Mouse (Mus musculus): ENCODE data around the gene Chit1. TPM values are rescaled to one million over a fixed set of nuclear protein-coding genes. Genes with fewer than 3 reads are reported as not detected.

Chit1 gene
- total and polyA plus RNA-seq, 3 experiments: not detected

DNA sequence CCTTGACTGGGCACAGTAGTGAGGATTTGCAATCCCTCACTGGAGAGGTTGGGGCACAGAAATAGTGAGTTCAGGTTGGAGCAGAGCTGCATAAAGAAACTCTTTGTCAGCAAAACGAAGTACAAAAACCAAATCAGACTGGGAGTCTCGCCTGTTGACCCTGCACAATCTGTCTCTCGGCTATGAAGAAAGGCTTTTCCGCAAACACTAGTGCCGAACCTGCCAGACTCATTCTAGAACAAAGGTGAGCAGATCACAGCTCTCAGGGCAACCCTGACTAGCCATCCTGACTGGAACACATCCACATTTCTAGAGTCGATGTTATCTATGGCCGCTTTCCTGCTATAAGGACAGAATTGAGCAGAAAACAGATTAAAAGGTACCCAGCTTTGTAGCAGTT lies 62.0 kb downstream of the Chit1 start:
- TF ChIP-seq TAL1 (conservative IDR thresholded peaks at IDR 0.05; ENCODE audit: low read depth, low read length): no peak
- TF ChIP-seq POLR2AphosphoS5 (IDR thresholded peaks at IDR 0.05; ENCODE audit: insufficient replicate concordance, low read depth, low read length): no peak
- no peak for TF ChIP-seq CTCF (IDR thresholded peaks at IDR 0.05; ENCODE audit: low read depth, low read length)
- no peak for TF ChIP-seq GATA1 (IDR thresholded peaks at IDR 0.05; ENCODE audit: borderline replicate concordance, low read length)
- TF ChIP-seq GATA2 (IDR thresholded peaks at IDR 0.05; ENCODE audit: borderline replicate concordance, low read depth, low read length): no peak
- ATAC-seq (ENCODE audit: extremely low read depth, insufficient number of reproducible peaks, low FRiP score, poor library complexity, severe bottlenecking): no peak
- peaks cover 33% of the 10 kb centered on the region for H3K27me3 ChIP-seq (ENCODE audit: insufficient read depth, low read length)
- no peaks in the 10 kb centered on the region for H3K36me3 ChIP-seq (replicated peaks)
- H3K4me3 ChIP-seq (ENCODE audit: low read depth, low read length): no peak overlapping the region
- no peaks in the 10 kb centered on the region for H3K9me3 ChIP-seq (replicated peaks)
- no peak for DNase-seq (ENCODE audit: low spot score)
- peaks cover 6% of the 10 kb centered on the region; the same call in 1 of the 2 replicates for H3K4me1 ChIP-seq (ENCODE audit: insufficient read depth, low read depth, low read length)

DNA sequence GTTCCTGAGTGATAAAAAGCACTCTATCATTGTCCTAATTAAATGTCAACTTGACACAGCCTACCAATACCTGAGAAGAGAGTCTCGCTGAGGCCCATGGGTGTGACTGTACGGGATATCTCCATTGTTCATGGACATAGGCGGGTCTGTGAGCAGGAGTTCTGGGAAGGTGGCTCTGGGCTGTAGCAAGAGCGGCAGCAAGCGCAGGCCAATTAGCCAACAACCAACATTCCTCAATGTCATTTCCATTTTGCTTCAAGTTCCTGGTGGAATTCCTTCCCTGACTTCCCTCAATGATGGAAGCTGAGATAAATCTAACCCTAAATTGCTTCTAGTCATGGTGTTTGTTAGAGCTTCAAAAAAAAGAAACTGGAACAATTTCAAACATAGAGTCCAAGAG lies 66.9 kb downstream of the Chit1 start:
- Histone ChIP-seq H3K36me3 (replicated peaks) (no peaks in the 10 kb centered on the region), H3K9me3 (replicated peaks) (no peaks in the 10 kb centered on the region), H3K4me3 (ENCODE audit: low read depth, low read length) (no peak overlapping the region), H3K27me3 (ENCODE audit: insufficient read depth, low read length) (peaks cover 33% of the 10 kb centered on the region), H3K4me1 (ENCODE audit: insufficient read depth, low read depth, low read length) (no peaks in the 10 kb centered on the region)
- ATAC-seq (ENCODE audit: extremely low read depth, insufficient number of reproducible peaks, low FRiP score, poor library complexity, severe bottlenecking) (no peak), DNase-seq (ENCODE audit: low spot score) (no peak)
- TF ChIP-seq POLR2AphosphoS5 (IDR thresholded peaks at IDR 0.05; ENCODE audit: insufficient replicate concordance, low read depth, low read length): no peak
- TF ChIP-seq TAL1 (conservative IDR thresholded peaks at IDR 0.05; ENCODE audit: low read depth, low read length): no peak
- no peak for TF ChIP-seq GATA2 (IDR thresholded peaks at IDR 0.05; ENCODE audit: borderline replicate concordance, low read depth, low read length)
- no peak for TF ChIP-seq GATA1 (IDR thresholded peaks at IDR 0.05; ENCODE audit: borderline replicate concordance, low read length)
- TF ChIP-seq CTCF (IDR thresholded peaks at IDR 0.05; ENCODE audit: low read depth, low read length): no peak

DNA sequence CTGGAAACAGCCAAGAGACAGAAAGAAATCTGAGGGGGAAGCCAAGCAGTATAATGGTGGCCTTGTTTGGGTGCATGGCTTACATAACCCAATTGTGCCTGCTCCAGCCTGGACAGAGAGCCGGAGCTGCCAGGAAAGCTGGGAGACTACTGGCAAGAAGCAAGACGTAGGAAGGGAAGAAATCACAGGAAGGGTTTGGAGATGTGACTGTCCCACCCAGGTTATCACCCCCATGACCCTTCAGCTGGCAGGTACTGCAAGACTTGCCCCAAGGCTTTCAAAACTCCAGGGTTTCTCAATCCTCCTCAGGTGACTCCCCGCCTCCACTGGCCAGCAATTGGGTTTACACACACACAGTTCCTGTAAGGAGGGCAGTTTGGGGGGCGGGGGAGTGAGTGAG lies 71.0 kb downstream of the Chit1 start, which contains the start of gene Chil1:
Chil1 (plus strand) TSS at position 152 of the 400 bp plus-strand sequence.
- Histone ChIP-seq H3K27me3 (ENCODE audit: insufficient read depth, low read length) (peaks cover 39% of the 10 kb centered on the region), H3K4me3 (ENCODE audit: low read depth, low read length) (no peak within 1 kb of the TSS), H3K9me3 (replicated peaks) (no peaks in the 10 kb centered on the region), H3K4me1 (ENCODE audit: insufficient read depth, low read depth, low read length) (no peaks in the 10 kb centered on the region), H3K36me3 (replicated peaks) (no peaks in the 10 kb centered on the region)
- DNase-seq (ENCODE audit: low spot score) (no peak), ATAC-seq (ENCODE audit: extremely low read depth, insufficient number of reproducible peaks, low FRiP score, poor library complexity, severe bottlenecking) (no peak)
- no peak for TF ChIP-seq POLR2AphosphoS5 (IDR thresholded peaks at IDR 0.05; ENCODE audit: insufficient replicate concordance, low read depth, low read length)
- no peak for TF ChIP-seq GATA1 (IDR thresholded peaks at IDR 0.05; ENCODE audit: borderline replicate concordance, low read length)
- no peak for TF ChIP-seq CTCF (IDR thresholded peaks at IDR 0.05; ENCODE audit: low read depth, low read length)
- no peak for TF ChIP-seq GATA2 (IDR thresholded peaks at IDR 0.05; ENCODE audit: borderline replicate concordance, low read depth, low read length)
- TF ChIP-seq TAL1 (conservative IDR thresholded peaks at IDR 0.05; ENCODE audit: low read depth, low read length): no peak

DNA sequence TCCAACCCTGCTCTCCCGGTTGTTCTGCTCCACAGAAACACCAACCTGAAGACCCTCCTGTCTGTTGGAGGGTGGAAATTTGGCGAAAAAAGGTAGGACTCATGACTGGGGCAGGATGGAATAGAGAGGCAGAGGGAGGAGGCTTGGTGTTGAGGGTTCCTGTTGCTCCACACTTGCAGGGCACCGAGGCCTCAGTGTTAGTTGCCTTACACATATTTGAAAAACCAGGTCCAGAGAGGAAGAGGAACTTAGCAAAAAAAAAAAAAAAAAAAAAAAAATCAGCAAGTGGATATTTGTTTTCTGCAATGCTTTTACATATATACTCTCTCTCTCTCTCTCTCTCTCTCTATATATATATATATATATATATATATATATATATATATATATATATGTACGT lies 73.0 kb downstream of the Chit1 start:
- DNase-seq (ENCODE audit: low spot score) (no peak), ATAC-seq (ENCODE audit: extremely low read depth, insufficient number of reproducible peaks, low FRiP score, poor library complexity, severe bottlenecking) (no peak)
- Histone ChIP-seq H3K4me1 (ENCODE audit: insufficient read depth, low read depth, low read length) (no peaks in the 10 kb centered on the region), H3K27me3 (ENCODE audit: insufficient read depth, low read length) (peaks cover 51% of the 10 kb centered on the region), H3K9me3 (replicated peaks) (no peaks in the 10 kb centered on the region), H3K4me3 (ENCODE audit: low read depth, low read length) (no peak overlapping the region), H3K36me3 (replicated peaks) (no peaks in the 10 kb centered on the region)
- TF ChIP-seq TAL1 (conservative IDR thresholded peaks at IDR 0.05; ENCODE audit: low read depth, low read length) (no peak), GATA2 (IDR thresholded peaks at IDR 0.05; ENCODE audit: borderline replicate concordance, low read depth, low read length) (no peak), CTCF (IDR thresholded peaks at IDR 0.05; ENCODE audit: low read depth, low read length) (no peak)

GRCm38 (mm10) chr1:134188217-134188616 lies 77.2 kb downstream of the Chit1 start:
- Histone ChIP-seq H3K9me3 (replicated peaks) (no peaks in the 10 kb centered on the region), H3K27me3 (ENCODE audit: insufficient read depth, low read length) (peaks cover 71% of the 10 kb centered on the region), H3K4me1 (ENCODE audit: insufficient read depth, low read depth, low read length) (no peaks in the 10 kb centered on the region), H3K36me3 (replicated peaks) (no peaks in the 10 kb centered on the region), H3K4me3 (ENCODE audit: low read depth, low read length) (no peak overlapping the region)
- DNase-seq (ENCODE audit: low spot score) (no peak), ATAC-seq (ENCODE audit: extremely low read depth, insufficient number of reproducible peaks, low FRiP score, poor library complexity, severe bottlenecking) (no peak)
- no peak for TF ChIP-seq GATA1 (IDR thresholded peaks at IDR 0.05; ENCODE audit: borderline replicate concordance, low read length)
- no peak for TF ChIP-seq CTCF (IDR thresholded peaks at IDR 0.05; ENCODE audit: low read depth, low read length)
- no peak for TF ChIP-seq POLR2AphosphoS5 (IDR thresholded peaks at IDR 0.05; ENCODE audit: insufficient replicate concordance, low read depth, low read length)
- no peak for TF ChIP-seq TAL1 (conservative IDR thresholded peaks at IDR 0.05; ENCODE audit: low read depth, low read length)
- no peak for TF ChIP-seq GATA2 (IDR thresholded peaks at IDR 0.05; ENCODE audit: borderline replicate concordance, low read depth, low read length)

DNA sequence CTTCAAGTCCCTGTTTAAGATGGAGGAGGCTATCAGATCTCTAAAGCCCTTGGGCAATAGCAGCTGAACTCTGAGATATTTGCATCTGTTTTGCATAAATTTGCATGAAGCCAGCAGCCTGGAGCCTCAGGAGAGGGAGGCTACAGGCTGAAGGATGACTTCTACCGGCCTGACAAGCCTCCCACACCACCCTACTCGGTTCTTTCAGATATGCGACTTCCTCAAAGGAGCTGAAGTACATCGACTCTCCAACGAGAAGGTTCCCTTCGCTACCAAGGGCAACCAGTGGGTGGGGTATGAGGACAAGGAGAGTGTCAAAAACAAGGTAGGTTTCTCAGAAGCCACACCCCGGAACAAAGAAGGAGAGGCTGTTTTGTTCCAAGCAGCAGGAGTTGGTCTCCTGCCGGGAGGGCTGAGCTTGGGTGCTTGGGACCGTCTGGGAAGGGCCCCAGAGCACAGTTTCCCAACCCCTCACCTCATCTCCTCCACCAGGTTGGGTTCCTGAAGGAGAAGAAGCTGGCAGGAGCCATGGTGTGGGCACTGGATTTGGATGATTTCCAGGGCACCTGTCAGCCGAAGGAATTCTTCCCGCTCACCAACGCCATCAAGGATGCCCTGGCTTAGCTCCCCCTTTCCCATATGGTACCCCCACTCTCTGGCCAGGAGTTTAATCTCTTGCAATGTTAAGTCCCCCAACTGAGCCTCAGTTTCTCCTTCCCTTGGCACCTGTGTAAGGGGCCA lies 78.1 kb downstream of the Chit1 start:
- Histone ChIP-seq H3K4me3 (ENCODE audit: low read depth, low read length) (no peak overlapping the region), H3K36me3 (replicated peaks) (no peaks in the 10 kb centered on the region), H3K4me1 (ENCODE audit: insufficient read depth, low read depth, low read length) (no peaks in the 10 kb centered on the region), H3K9me3 (replicated peaks) (no peaks in the 10 kb centered on the region), H3K27me3 (ENCODE audit: insufficient read depth, low read length) (peaks cover 71% of the 10 kb centered on the region)
- ATAC-seq (ENCODE audit: extremely low read depth, insufficient number of reproducible peaks, low FRiP score, poor library complexity, severe bottlenecking) (no peak), DNase-seq (ENCODE audit: low spot score) (no peak)
- TF ChIP-seq CTCF (IDR thresholded peaks at IDR 0.05; ENCODE audit: low read depth, low read length): no peak
- TF ChIP-seq GATA1 (IDR thresholded peaks at IDR 0.05; ENCODE audit: borderline replicate concordance, low read length): no peak
- TF ChIP-seq POLR2AphosphoS5 (IDR thresholded peaks at IDR 0.05; ENCODE audit: insufficient replicate concordance, low read depth, low read length): no peak
- TF ChIP-seq TAL1 (conservative IDR thresholded peaks at IDR 0.05; ENCODE audit: low read depth, low read length): no peak
- TF ChIP-seq GATA2 (IDR thresholded peaks at IDR 0.05; ENCODE audit: borderline replicate concordance, low read depth, low read length): no peak

All from G1E (cell line).